Mouse (Mus musculus): ENCODE data around the gene Cs. TPM values are rescaled to one million over a fixed set of nuclear protein-coding genes. Genes with fewer than 3 reads are reported as not detected.
"Not testable (repeated sequence)": the region's sequence is repeated elsewhere in the genome, so short reads cannot be mapped to it uniquely, and the experiment has no call there.

Cs gene
- 255 and 280 TPM in 2 replicates for polyA plus RNA-seq (2014; fragmentation: Nextera tagmentation; extraction: Ambion mirVana)

GRCm38 (mm10) chr10:128337306-128338181 is at the start of gene Cs:
Gene Cs, plus strand, starts transcription at chr10:128337734.
- Histone ChIP-seq H3K36me3 (ENCODE audit: control insufficient read depth, insufficient read depth, low read length) (0 out of 2 replicates have a peak, but pooled peaks cover 3% of the 10 kb centered on the region), H3K9ac (ENCODE audit: low read depth, low read length) (peak within 1 kb of the TSS; percentile 73), H3K27me3 (replicated peaks; ENCODE audit: control insufficient read depth, insufficient read depth, low read length) (no peaks in the 10 kb centered on the region), H3K9me3 (ENCODE audit: control insufficient read depth, low read length) (no peaks in the 10 kb centered on the region), H3K4me3 (ENCODE audit: low read depth, low read length) (peak within 1 kb of the TSS; percentile 75), H3K4me1 (replicated peaks; ENCODE audit: control insufficient read depth, insufficient read depth, low read length) (peaks cover 53% of the 10 kb centered on the region), H3K4me2 (peak within 1 kb of the TSS; percentile 82), H3K27ac (ENCODE audit: low read depth, low read length) (peak within 1 kb of the TSS; percentile 78)
- ATAC-seq (replicated peaks; ENCODE audit: low FRiP score) = peak; percentile 93
- DNase-seq (ENCODE audit: low spot score) = peak; percentile 97
- 1% methylated on average over 61 of the region's 61 CpGs for WGBS

GRCm38 (mm10) chr10:128290594-128290993 is 46.9 kb upstream of the Cs start:
- H3K36me3 ChIP-seq (ENCODE audit: control insufficient read depth, insufficient read depth, low read length) = peaks cover 18% of the 10 kb centered on the region
- WGBS = 100% methylated on average over 1 of the region's 1 CpGs
- H3K9me3 ChIP-seq (ENCODE audit: control insufficient read depth, low read length); H3K4me2 ChIP-seq; H3K27me3 ChIP-seq (replicated peaks; ENCODE audit: control insufficient read depth, insufficient read depth, low read length); H3K9ac ChIP-seq (ENCODE audit: low read depth, low read length); H3K4me1 ChIP-seq (replicated peaks; ENCODE audit: control insufficient read depth, insufficient read depth, low read length); H3K27ac ChIP-seq (ENCODE audit: low read depth, low read length); H3K4me3 ChIP-seq (ENCODE audit: low read depth, low read length); DNase-seq (ENCODE audit: low spot score); ATAC-seq (replicated peaks; ENCODE audit: low FRiP score): not testable (repeated sequence)

- DNase-seq (ENCODE audit: low spot score) (no peak), ATAC-seq (replicated peaks; ENCODE audit: low FRiP score) (no peak)
- Histone ChIP-seq H3K4me1 (replicated peaks; ENCODE audit: control insufficient read depth, insufficient read depth, low read length) (no peaks in the 10 kb centered on the region), H3K9me3 (ENCODE audit: control insufficient read depth, low read length) (no peaks in the 10 kb centered on the region), H3K36me3 (ENCODE audit: control insufficient read depth, insufficient read depth, low read length) (peaks cover 3% of the 10 kb centered on the region; the same call in 1 of the 2 replicates), H3K9ac (ENCODE audit: low read depth, low read length) (no peak overlapping the region), H3K27ac (ENCODE audit: low read depth, low read length) (no peak overlapping the region), H3K4me2 (no peak overlapping the region), H3K27me3 (replicated peaks; ENCODE audit: control insufficient read depth, insufficient read depth, low read length) (no peaks in the 10 kb centered on the region), H3K4me3 (ENCODE audit: low read depth, low read length) (no peak overlapping the region)
- 67% methylated on average over 13 of the region's 13 CpGs for WGBS
Measured at GRCm38 (mm10) chr10:128296370-128297090, 41.0 kb upstream of the Cs start.

DNA sequence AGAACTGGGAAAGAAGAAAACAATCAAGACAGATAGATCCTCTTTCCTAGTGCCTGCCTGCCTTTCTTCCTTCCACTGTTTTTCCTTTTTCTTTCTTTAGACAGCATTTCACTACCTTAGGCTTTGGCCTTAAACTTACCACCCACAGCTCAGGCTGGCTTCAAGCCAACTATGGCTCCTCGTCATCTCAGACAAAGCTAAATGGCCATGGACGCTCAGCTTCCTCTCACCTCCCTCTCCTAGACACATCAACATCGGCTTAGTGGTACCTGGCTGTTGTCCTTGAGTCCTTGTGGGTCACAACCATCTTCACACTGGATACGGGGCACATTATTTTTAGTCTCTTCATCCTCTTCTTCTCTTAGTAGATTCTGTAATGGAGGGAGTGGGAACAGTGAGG is 40.3 kb upstream of the Cs start:
- Histone ChIP-seq H3K9ac (ENCODE audit: low read depth, low read length) (no peak overlapping the region), H3K4me2 (no peak overlapping the region), H3K27ac (ENCODE audit: low read depth, low read length) (no peak overlapping the region), H3K27me3 (replicated peaks; ENCODE audit: control insufficient read depth, insufficient read depth, low read length) (no peaks in the 10 kb centered on the region), H3K9me3 (ENCODE audit: control insufficient read depth, low read length) (no peaks in the 10 kb centered on the region), H3K4me3 (ENCODE audit: low read depth, low read length) (no peak overlapping the region), H3K4me1 (replicated peaks; ENCODE audit: control insufficient read depth, insufficient read depth, low read length) (no peaks in the 10 kb centered on the region), H3K36me3 (ENCODE audit: control insufficient read depth, insufficient read depth, low read length) (no peaks in the 10 kb centered on the region)
- no peak for DNase-seq (ENCODE audit: low spot score)
- ATAC-seq (replicated peaks; ENCODE audit: low FRiP score) = no peak
- WGBS = 82% methylated on average over 4 of the region's 4 CpGs

DNA sequence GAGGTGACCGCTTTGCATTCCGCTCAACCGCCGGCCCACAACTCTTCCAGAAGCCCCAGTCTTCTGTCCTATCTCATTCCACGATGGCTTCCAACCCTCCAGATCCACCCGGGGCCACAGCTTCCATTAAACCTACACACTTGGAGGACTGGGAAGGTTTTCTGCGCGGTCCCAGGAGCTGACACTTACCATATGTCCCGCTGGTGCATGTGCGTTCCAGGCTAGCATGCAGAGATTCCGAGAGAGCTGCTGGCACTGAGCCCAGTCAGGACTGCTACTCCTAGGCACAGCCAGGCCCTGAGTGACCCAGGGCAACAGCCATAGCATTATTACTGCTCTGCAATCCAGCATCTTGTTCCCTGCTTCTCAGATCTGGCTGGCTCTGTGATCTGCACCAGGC is 39.9 kb upstream of the Cs start:
- Histone ChIP-seq H3K9me3 (ENCODE audit: control insufficient read depth, low read length) (no peaks in the 10 kb centered on the region), H3K9ac (ENCODE audit: low read depth, low read length) (0 out of 2 replicates have a peak overlapping the region, but pooled peaks have one; percentile 3), H3K27ac (ENCODE audit: low read depth, low read length) (no peak overlapping the region), H3K4me1 (replicated peaks; ENCODE audit: control insufficient read depth, insufficient read depth, low read length) (no peaks in the 10 kb centered on the region), H3K4me2 (no peak overlapping the region), H3K36me3 (ENCODE audit: control insufficient read depth, insufficient read depth, low read length) (no peaks in the 10 kb centered on the region), H3K4me3 (ENCODE audit: low read depth, low read length) (no peak overlapping the region), H3K27me3 (replicated peaks; ENCODE audit: control insufficient read depth, insufficient read depth, low read length) (no peaks in the 10 kb centered on the region)
- ATAC-seq (replicated peaks; ENCODE audit: low FRiP score) = no peak
- DNase-seq (ENCODE audit: low spot score) = no peak
- 76% methylated on average over 11 of the region's 11 CpGs for WGBS

DNA sequence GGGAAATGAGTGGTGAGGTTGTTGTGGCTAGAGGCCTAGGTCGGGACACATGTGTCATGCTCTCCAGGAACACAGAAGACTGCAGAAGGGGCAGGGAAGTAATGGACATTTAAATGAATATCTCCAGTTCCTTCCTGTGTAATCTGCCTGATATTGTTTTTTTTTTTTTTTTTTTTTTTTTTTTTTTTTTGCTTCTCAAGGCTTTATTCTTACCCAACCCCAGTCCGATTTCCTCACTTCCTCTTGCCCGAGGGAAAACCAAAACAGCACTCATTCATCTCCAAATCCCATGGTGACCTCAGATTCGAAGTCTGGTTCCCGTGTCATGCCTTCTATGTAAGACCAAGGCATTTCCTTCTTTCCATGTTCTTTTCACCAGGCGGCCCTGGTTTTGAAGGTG is 39.3 kb upstream of the Cs start:
- no peak overlapping the region for H3K4me3 ChIP-seq (ENCODE audit: low read depth, low read length)
- H3K4me1 ChIP-seq (replicated peaks; ENCODE audit: control insufficient read depth, insufficient read depth, low read length) = no peaks in the 10 kb centered on the region
- no peaks in the 10 kb centered on the region for H3K36me3 ChIP-seq (ENCODE audit: control insufficient read depth, insufficient read depth, low read length)
- WGBS = 58% methylated on average over 6 of the region's 6 CpGs
- ATAC-seq (replicated peaks; ENCODE audit: low FRiP score) (no peak), DNase-seq (ENCODE audit: low spot score) (no peak)
- no peak overlapping the region for H3K27ac ChIP-seq (ENCODE audit: low read depth, low read length)
- H3K4me2 ChIP-seq = no peak overlapping the region
- no peak overlapping the region for H3K9ac ChIP-seq (ENCODE audit: low read depth, low read length)
- H3K9me3 ChIP-seq (ENCODE audit: control insufficient read depth, low read length) = no peaks in the 10 kb centered on the region
- no peaks in the 10 kb centered on the region for H3K27me3 ChIP-seq (replicated peaks; ENCODE audit: control insufficient read depth, insufficient read depth, low read length)

- ATAC-seq (replicated peaks; ENCODE audit: low FRiP score) (no peak), DNase-seq (ENCODE audit: low spot score) (no peak)
- 0 out of 2 replicates have a peak within 1 kb of the TSS, but pooled peaks have one; percentile 3 for H3K9ac ChIP-seq (ENCODE audit: low read depth, low read length)
- H3K27me3 ChIP-seq (replicated peaks; ENCODE audit: control insufficient read depth, insufficient read depth, low read length) = no peaks in the 10 kb centered on the region
- 76% methylated on average over 11 of the region's 11 CpGs for WGBS
- no peak within 1 kb of the TSS for H3K4me3 ChIP-seq (ENCODE audit: low read depth, low read length)
- no peaks in the 10 kb centered on the region for H3K36me3 ChIP-seq (ENCODE audit: control insufficient read depth, insufficient read depth, low read length)
- no peaks in the 10 kb centered on the region for H3K9me3 ChIP-seq (ENCODE audit: control insufficient read depth, low read length)
- H3K4me2 ChIP-seq = no peak within 1 kb of the TSS
- no peak within 1 kb of the TSS for H3K27ac ChIP-seq (ENCODE audit: low read depth, low read length)
- H3K4me1 ChIP-seq (replicated peaks; ENCODE audit: control insufficient read depth, insufficient read depth, low read length) = peaks cover 1% of the 10 kb centered on the region
Measured at GRCm38 (mm10) chr10:128298702-128299171, 38.8 kb upstream of the Cs start, which contains the start of gene Il23a. Gene Il23a, minus strand, starts transcription at chr10:128298752.

- WGBS = 33% methylated on average over 3 of the region's 3 CpGs
- Histone ChIP-seq H3K4me2 (peak overlapping the region; percentile 95), H3K9me3 (ENCODE audit: control insufficient read depth, low read length) (no peaks in the 10 kb centered on the region), H3K4me3 (ENCODE audit: low read depth, low read length) (peak overlapping the region; percentile 70), H3K27me3 (replicated peaks; ENCODE audit: control insufficient read depth, insufficient read depth, low read length) (no peaks in the 10 kb centered on the region), H3K36me3 (ENCODE audit: control insufficient read depth, insufficient read depth, low read length) (no peaks in the 10 kb centered on the region), H3K9ac (ENCODE audit: low read depth, low read length) (peak overlapping the region; percentile 87), H3K27ac (ENCODE audit: low read depth, low read length) (peak overlapping the region; percentile 91), H3K4me1 (replicated peaks; ENCODE audit: control insufficient read depth, insufficient read depth, low read length) (peaks cover 9% of the 10 kb centered on the region)
- no peak for DNase-seq (ENCODE audit: low spot score)
- no peak for ATAC-seq (replicated peaks; ENCODE audit: low FRiP score)
Measured at GRCm38 (mm10) chr10:128302357-128302756, 35.2 kb upstream of the Cs start.

Data from liver, embryonic 11.5 days (tissue).